Mouse (Mus musculus) myocyte (in vitro differentiated cells): ENCODE results near the gene Zbtb8b.

ENCODE experiments used
- MAX ChIP-seq: IDR thresholded peaks from one replicate; pipeline ENCODE4 v1.6.1; 2011; ENCODE audit warnings: low read depth, mild to moderate bottlenecking, control low read depth
- POLR2A ChIP-seq: IDR thresholded peaks from one replicate; pipeline ENCODE4 v1.6.1; 2011; ENCODE audit warnings: low read depth, mild to moderate bottlenecking, control low read depth, moderate library complexity; ENCODE audit not compliant: insufficient read length
- POLR2AphosphoS2 ChIP-seq: IDR thresholded peaks from one replicate; pipeline ENCODE4 v1.6.1; 2011; ENCODE audit warnings: low read depth, control low read depth; ENCODE audit not compliant: insufficient read length
- USF1 ChIP-seq: IDR thresholded peaks from one replicate; pipeline ENCODE4 v1.6.1; 2011; ENCODE audit warnings: low read depth, mild to moderate bottlenecking, control low read depth, moderate library complexity

GRCm38 (mm10) chr4:129382488-129382887 lies 58.2 kb downstream of the Zbtb8b start:
- TF ChIP-seq POLR2A (no peak), MAX (no peak), USF1 (no peak), POLR2AphosphoS2 (no peak)
